Mouse (Mus musculus) mesoderm, embryonic 11.5 days (tissue): ENCODE measurements around the gene Slc37a4.
"Not testable (repeated sequence)": the region's sequence is repeated elsewhere in the genome, so short reads cannot be mapped to it uniquely, and the experiment has no call there.

Experiments
- DNase-seq: peaks from one replicate; pipeline ENCODE4 v3.0.0-alpha.2; 2012; ENCODE audit warnings: low read depth, low spot score

Gene Slc37a4

GRCm38 (mm10) chr9:44435747-44436146, 39.1 kb downstream of the Slc37a4 start:
- no peak for DNase-seq

- no peak for DNase-seq
Measured at GRCm38 (mm10) chr9:44440961-44441360, 44.3 kb downstream of the Slc37a4 start, which contains the start of gene Foxr1. Foxr1 (minus strand) TSS chr9:44441136.

- DNase-seq, result not testable (repeated sequence)
Measured at GRCm38 (mm10) chr9:44444402-44445025, 47.9 kb downstream of the Slc37a4 start.

- no peak for DNase-seq
Measured at GRCm38 (mm10) chr9:44450387-44450786, 53.7 kb downstream of the Slc37a4 start.
